Mouse (Mus musculus): ENCODE data around the gene Tubg1. TPM values are rescaled to one million over a fixed set of nuclear protein-coding genes. Genes with fewer than 3 reads are reported as not detected.

The Tubg1 gene
- total RNA-seq, 2 experiments from 2014 or later, result 39.3 to 42.1 TPM

Small RNA genes lying within 50 kb of the gene (microRNA-seq; reads per million reads assigned to microRNA genes)
- gene Gm27626, result not detected

Other genes with a start within 250 kb of the Tubg1 start
- 10 to 100 TPM; 71.5 to 75.1 TPM for gene Stat3, start 180.4 kb upstream of the Tubg1 start, total RNA-seq (2021)
- 100 to 1,000 TPM; 385 to 413 TPM for gene Cavin1, start 149.1 kb upstream of the Tubg1 start, total RNA-seq (2021)
- gene Atp6v0a1, start 110.5 kb upstream of the Tubg1 start, total RNA-seq (2021), result 10 to 100 TPM; 70.3 to 73.5 TPM
- 10 to 100 TPM; 11.4 to 12.8 TPM for gene Naglu, start 49.9 kb upstream of the Tubg1 start, total RNA-seq (2021)
- under 1 TPM; 0.20 to 0.21 TPM for gene Hsd17b1, start 41.5 kb upstream of the Tubg1 start, total RNA-seq (2021)
- 10 to 100 TPM; 15.1 to 17.8 TPM for gene Coasy, start 37.4 kb upstream of the Tubg1 start, total RNA-seq (2021)
- gene Mlx, start 32.7 kb upstream of the Tubg1 start, total RNA-seq (2021), result 10 to 100 TPM; 13.1 to 13.4 TPM
- gene Psmc3ip, start 24.5 kb upstream of the Tubg1 start, total RNA-seq (2021), result 1 to 10 TPM; 4.9 to 6.2 TPM
- gene Retreg3, start within 50 bp of the Tubg1 start, total RNA-seq (2021), result 10 to 100 TPM; 41.6 to 42.9 TPM
- gene Tubg2, start 36.0 kb downstream of the Tubg1 start, total RNA-seq (2021), result 1 to 10 TPM; 6.8 TPM
- 1 to 10 TPM; 3.2 to 4.1 TPM for gene Cntnap1, start 50.6 kb downstream of the Tubg1 start, total RNA-seq (2021)
- 10 to 100 TPM; 39.5 to 41.4 TPM for gene Plekhh3, start 51.4 kb downstream of the Tubg1 start, total RNA-seq (2021)
- under 1 TPM; 0.36 to 0.37 TPM for gene Ccr10, start 55.5 kb downstream of the Tubg1 start, total RNA-seq (2021)
- 10 to 100 TPM; 19.3 to 24.6 TPM for gene Ezh1, start 106.5 kb downstream of the Tubg1 start, total RNA-seq (2021)
- 10 to 100 TPM; 82.6 to 85.8 TPM for gene Ramp2, start 126.1 kb downstream of the Tubg1 start, total RNA-seq (2021)
- gene Vps25, start 133.8 kb downstream of the Tubg1 start, total RNA-seq (2021), result 10 to 100 TPM; 48.6 to 48.8 TPM
- gene Wnk4, start 140.6 kb downstream of the Tubg1 start, total RNA-seq (2021), result 1 to 10 TPM in 1 of 2 experiments, under 1 TPM in 1; 0.83 to 1.7 TPM
- gene Cntd1, start 159.1 kb downstream of the Tubg1 start, total RNA-seq (2021), result under 1 TPM; 0.32 to 0.39 TPM
- gene Coa3, start 159.2 kb downstream of the Tubg1 start, total RNA-seq (2021), result 10 to 100 TPM; 59.8 to 71.2 TPM
- 10 to 100 TPM; 82.5 to 86.9 TPM for gene Becn1, start 182.3 kb downstream of the Tubg1 start, total RNA-seq (2021)
- 10 to 100 TPM; 62.6 to 84.7 TPM for gene Psme3, start 196.3 kb downstream of the Tubg1 start, total RNA-seq (2021)
- gene Aoc2, start 205.1 kb downstream of the Tubg1 start, total RNA-seq (2021), result 1 to 10 TPM; 2.8 to 3.0 TPM
- 10 to 100 TPM; 47.2 to 49.8 TPM for gene Aoc3, start 210.7 kb downstream of the Tubg1 start, total RNA-seq (2021)
- gene G6pc, start 247.6 kb downstream of the Tubg1 start, total RNA-seq (2021), result under 1 TPM in 1 of 2 experiments, not detected in 1; 0.47 TPM